Mouse (Mus musculus): ENCODE results near the gene Cacna1b.

GRCm38 (mm10) chr2:24678538-24678937, 84.4 kb downstream of the Cacna1b start:
- TF ChIP-seq EP300 (IDR thresholded peaks at IDR 0.05) (no peak), CTCF (IDR thresholded peaks at IDR 0.05) (no peak)

Data from lung, postnatal 0 days (tissue).